Mouse (Mus musculus): ENCODE results near the gene Eif4g2.

The Eif4g2 gene

GRCm38 (mm10) chr7:111024912-111025311 lies 57.9 kb downstream of the Eif4g2 start:
- POLR2A ChIA-PET = interaction anchor here in 3 of 4 experiments (1.1 to 6.5 kb wide), 13 partner anchors 13 to 257 kb away, joined by 3 to 65 read pairs (median 4); partner anchors contain the start of genes Eif4g2 (in 3 of the 3), Ampd3 (in 1 of the 3) and Rnf141 (in 1 of the 3)
- CTCF ChIA-PET = no interaction called here

GRCm38 (mm10) chr7:111024068-111024594 lies 58.7 kb downstream of the Eif4g2 start:
- POLR2A ChIA-PET = interaction anchor here in 3 of 4 experiments (0.8 to 6.5 kb wide), 14 partner anchors 14 to 396 kb away, joined by 3 to 65 read pairs (median 4); partner anchors contain the start of genes Eif4g2 (in 3 of the 3), Ampd3 (in 1 of the 3) and Rnf141 (in 1 of the 3)
- CTCF ChIA-PET = no interaction called here

GRCm38 (mm10) chr7:111020814-111021213 lies 62.0 kb downstream of the Eif4g2 start:
- CTCF ChIA-PET = interaction anchor here in 1 of 4 experiments (0.6 to 1.4 kb wide), 2 partner anchors 8 to 1834 kb away, joined by 4 to 8 read pairs; partner anchors contain the start of gene Ctr9
- POLR2A ChIA-PET = interaction anchor here in 1 of 4 experiments (1.1 kb wide), 1 partner anchor 102 kb away, joined by 3 read pairs; no protein-coding TSS in a partner anchor

All from embryonic stem cell, embryonic (primary cell).